Mouse (Mus musculus): ENCODE data around the gene Magi1. TPM values are rescaled to one million over a fixed set of nuclear protein-coding genes. Genes with fewer than 3 reads are reported as not detected.

The Magi1 gene
- polyA plus RNA-seq, 1 experiment from 2014 or later, result 9.2 TPM

DNA sequence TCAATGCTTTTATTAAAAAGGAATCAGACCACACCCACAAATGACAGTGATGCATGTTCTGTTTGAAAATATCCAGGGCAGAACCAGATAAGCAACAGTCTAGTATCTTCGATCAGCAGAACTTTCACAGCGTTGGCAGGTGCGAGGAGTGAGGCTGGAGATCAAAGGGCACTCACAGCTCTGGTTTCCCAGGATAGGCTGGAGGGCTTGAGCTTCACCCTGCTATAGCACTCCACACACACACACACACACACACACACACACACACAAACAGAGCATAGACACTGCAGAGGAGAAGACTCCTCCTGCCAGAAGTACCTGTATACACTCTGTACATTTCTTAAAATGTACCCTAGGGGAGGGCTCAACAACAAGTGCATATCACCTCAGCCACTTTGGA is 214.3 kb downstream of the Magi1 start:
- H3K36me3 ChIP-seq (ENCODE audit: control insufficient read depth, insufficient read depth, low read length), result no peaks in the 10 kb centered on the region
- H3K4me1 ChIP-seq (ENCODE audit: control insufficient read depth, insufficient read depth, low read length), result peaks cover 35% of the 10 kb centered on the region
- H3K9me3 ChIP-seq (replicated peaks; ENCODE audit: control insufficient read depth, low read length), result no peaks in the 10 kb centered on the region
- H3K27ac ChIP-seq (ENCODE audit: low read depth, low read length), result 0 out of 2 replicates have a peak overlapping the region, but pooled peaks have one; percentile 22
- ATAC-seq (replicated peaks; ENCODE audit: insufficient number of reproducible peaks, low FRiP score, low TSS enrichment), result peak; percentile 26; the same call in 1 of the 2 replicates
- no peak overlapping the region for H3K4me3 ChIP-seq (ENCODE audit: low read depth, low read length)
- H3K9ac ChIP-seq (ENCODE audit: low read depth, low read length), result no peak overlapping the region
- WGBS (ENCODE audit: insufficient replicate concordance), result 12% methylated on average over 3 of the region's 3 CpGs
- no peaks in the 10 kb centered on the region for H3K27me3 ChIP-seq (ENCODE audit: control insufficient read depth, insufficient read depth, low read length)
- H3K4me2 ChIP-seq, result 0 out of 2 replicates have a peak overlapping the region, but pooled peaks have one; percentile 4

DNA sequence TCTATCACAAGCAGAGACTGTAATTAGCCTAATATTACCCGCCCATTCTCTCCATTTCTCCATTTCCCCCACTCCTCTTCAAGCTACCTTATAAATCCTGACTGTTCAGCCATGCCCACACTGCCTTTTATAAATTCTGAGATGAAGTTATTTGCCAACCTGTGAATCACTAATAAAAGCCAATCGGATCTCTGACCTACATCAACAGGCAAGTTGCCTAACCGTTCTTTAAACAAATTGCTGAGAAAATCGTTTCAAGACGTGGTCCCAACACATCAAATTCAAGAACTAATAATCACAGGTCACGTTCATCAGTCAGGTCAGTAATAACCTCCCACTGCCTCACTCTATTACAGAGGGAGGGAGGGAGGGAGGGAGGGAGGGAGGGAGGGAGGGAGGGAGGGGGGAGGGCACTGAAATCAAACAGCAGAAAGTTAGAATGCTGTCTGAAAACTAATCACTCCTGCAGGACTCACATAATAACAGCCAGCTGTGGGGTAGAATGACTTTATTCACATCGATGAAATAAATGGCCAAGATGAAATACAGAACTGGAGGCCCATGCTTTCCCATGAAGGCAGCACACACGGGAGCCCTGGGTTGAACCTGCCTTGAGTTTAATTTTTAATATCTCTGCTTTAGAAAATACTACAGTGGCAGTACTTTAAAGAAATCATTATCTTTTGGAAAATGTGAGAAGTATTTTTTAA is 215.8 kb downstream of the Magi1 start:
- Histone ChIP-seq H3K9me3 (replicated peaks; ENCODE audit: control insufficient read depth, low read length) (no peaks in the 10 kb centered on the region), H3K4me2 (no peak overlapping the region), H3K9ac (ENCODE audit: low read depth, low read length) (no peak overlapping the region), H3K27ac (ENCODE audit: low read depth, low read length) (peak overlapping the region; percentile 63; the same call in 1 of the 2 replicates), H3K27me3 (ENCODE audit: control insufficient read depth, insufficient read depth, low read length) (no peaks in the 10 kb centered on the region), H3K4me3 (ENCODE audit: low read depth, low read length) (no peak overlapping the region), H3K4me1 (ENCODE audit: control insufficient read depth, insufficient read depth, low read length) (peaks cover 50% of the 10 kb centered on the region), H3K36me3 (ENCODE audit: control insufficient read depth, insufficient read depth, low read length) (no peaks in the 10 kb centered on the region)
- no peak for ATAC-seq (replicated peaks; ENCODE audit: insufficient number of reproducible peaks, low FRiP score, low TSS enrichment)
- WGBS (ENCODE audit: insufficient replicate concordance), result 56% methylated on average over 8 of the region's 8 CpGs

DNA sequence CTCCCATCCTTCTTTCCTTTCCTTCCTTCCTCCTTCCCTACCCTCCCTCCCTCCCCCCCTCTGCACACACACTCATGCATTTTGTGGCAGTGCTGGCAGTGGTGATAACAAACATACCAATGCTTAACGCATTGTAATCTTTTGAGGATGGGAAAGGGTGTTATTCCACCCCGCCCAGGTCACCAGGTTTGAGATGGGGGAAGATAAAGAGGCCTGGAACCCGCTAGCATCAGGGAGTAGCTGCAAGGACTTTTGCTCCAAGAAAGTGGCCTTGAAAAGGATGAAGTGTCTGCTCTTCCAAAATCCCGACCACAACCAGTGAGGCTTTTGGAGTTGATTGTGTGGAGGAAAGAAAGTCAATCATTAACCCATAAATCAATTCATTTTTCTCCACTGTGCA is 218.9 kb downstream of the Magi1 start:
- Histone ChIP-seq H3K4me2 (no peak overlapping the region), H3K27ac (ENCODE audit: low read depth, low read length) (no peak overlapping the region), H3K36me3 (ENCODE audit: control insufficient read depth, insufficient read depth, low read length) (no peaks in the 10 kb centered on the region), H3K9me3 (replicated peaks; ENCODE audit: control insufficient read depth, low read length) (no peaks in the 10 kb centered on the region), H3K9ac (ENCODE audit: low read depth, low read length) (no peak overlapping the region), H3K27me3 (ENCODE audit: control insufficient read depth, insufficient read depth, low read length) (no peaks in the 10 kb centered on the region), H3K4me3 (ENCODE audit: low read depth, low read length) (no peak overlapping the region), H3K4me1 (ENCODE audit: control insufficient read depth, insufficient read depth, low read length) (peaks cover 51% of the 10 kb centered on the region)
- no peak for ATAC-seq (replicated peaks; ENCODE audit: insufficient number of reproducible peaks, low FRiP score, low TSS enrichment)
- 34% methylated on average over 4 of the region's 4 CpGs for WGBS (ENCODE audit: insufficient replicate concordance)

DNA sequence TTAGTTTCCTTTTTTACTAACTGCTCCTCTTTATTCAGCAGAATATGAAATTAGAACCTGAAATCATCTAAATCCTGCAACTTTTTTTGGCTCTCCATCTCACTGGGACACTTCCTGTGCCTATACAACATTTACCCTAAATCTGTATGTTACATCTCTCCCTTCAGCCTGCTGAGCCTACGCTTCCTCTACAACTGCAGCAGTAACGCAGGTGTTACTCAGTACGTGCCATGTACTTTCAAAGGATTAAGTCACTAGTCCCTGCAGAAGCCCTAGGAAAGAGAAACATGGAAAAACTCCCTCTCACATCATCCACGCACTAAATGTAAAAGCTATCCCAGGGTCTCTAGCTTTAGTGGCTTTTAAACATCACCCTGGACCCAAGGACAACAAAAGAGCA is 220.2 kb downstream of the Magi1 start:
- Histone ChIP-seq H3K4me2 (no peak overlapping the region), H3K9ac (ENCODE audit: low read depth, low read length) (no peak overlapping the region), H3K36me3 (ENCODE audit: control insufficient read depth, insufficient read depth, low read length) (no peaks in the 10 kb centered on the region), H3K4me1 (ENCODE audit: control insufficient read depth, insufficient read depth, low read length) (peaks cover 42% of the 10 kb centered on the region), H3K27me3 (ENCODE audit: control insufficient read depth, insufficient read depth, low read length) (no peaks in the 10 kb centered on the region), H3K9me3 (replicated peaks; ENCODE audit: control insufficient read depth, low read length) (no peaks in the 10 kb centered on the region), H3K4me3 (ENCODE audit: low read depth, low read length) (no peak overlapping the region), H3K27ac (ENCODE audit: low read depth, low read length) (peak overlapping the region; percentile 17; the same call in 1 of the 2 replicates)
- no peak for ATAC-seq (replicated peaks; ENCODE audit: insufficient number of reproducible peaks, low FRiP score, low TSS enrichment)
- WGBS (ENCODE audit: insufficient replicate concordance), result 63% methylated on average over 4 of the region's 4 CpGs

DNA sequence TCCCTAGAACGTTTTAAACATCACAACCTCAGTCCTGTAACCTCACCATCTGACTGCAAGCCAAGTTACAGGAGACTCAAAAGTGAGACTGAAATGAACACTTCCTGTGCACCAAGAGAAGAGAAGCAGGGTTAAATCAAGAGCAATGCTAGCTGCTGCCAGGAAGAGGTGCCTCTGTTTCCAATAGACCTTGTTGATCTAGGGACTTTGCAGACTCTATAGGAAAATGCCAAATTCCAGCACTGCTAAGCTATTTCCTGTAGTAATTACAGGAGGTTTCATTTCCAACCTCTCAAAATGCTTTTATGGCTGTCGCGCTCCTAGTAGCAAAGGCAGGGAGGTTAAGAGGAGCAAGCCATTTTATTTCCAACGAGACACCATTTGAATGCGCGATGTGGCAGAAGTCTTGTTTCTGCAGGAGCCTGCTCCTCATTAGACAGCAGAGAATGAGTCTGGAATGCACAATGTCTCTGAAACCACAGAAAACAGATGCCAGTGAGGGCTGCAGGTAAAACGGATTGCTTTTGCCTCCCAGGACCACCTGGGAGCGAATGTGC is 222.2 kb downstream of the Magi1 start:
- Histone ChIP-seq H3K9ac (ENCODE audit: low read depth, low read length) (no peak overlapping the region), H3K9me3 (replicated peaks; ENCODE audit: control insufficient read depth, low read length) (no peaks in the 10 kb centered on the region), H3K4me1 (ENCODE audit: control insufficient read depth, insufficient read depth, low read length) (peaks cover 48% of the 10 kb centered on the region), H3K4me2 (no peak overlapping the region), H3K36me3 (ENCODE audit: control insufficient read depth, insufficient read depth, low read length) (no peaks in the 10 kb centered on the region), H3K4me3 (ENCODE audit: low read depth, low read length) (no peak overlapping the region), H3K27me3 (ENCODE audit: control insufficient read depth, insufficient read depth, low read length) (no peaks in the 10 kb centered on the region), H3K27ac (ENCODE audit: low read depth, low read length) (peak overlapping the region; percentile 46)
- 67% methylated on average over 8 of the region's 8 CpGs for WGBS (ENCODE audit: insufficient replicate concordance)
- ATAC-seq (replicated peaks; ENCODE audit: insufficient number of reproducible peaks, low FRiP score, low TSS enrichment), result no peak

DNA sequence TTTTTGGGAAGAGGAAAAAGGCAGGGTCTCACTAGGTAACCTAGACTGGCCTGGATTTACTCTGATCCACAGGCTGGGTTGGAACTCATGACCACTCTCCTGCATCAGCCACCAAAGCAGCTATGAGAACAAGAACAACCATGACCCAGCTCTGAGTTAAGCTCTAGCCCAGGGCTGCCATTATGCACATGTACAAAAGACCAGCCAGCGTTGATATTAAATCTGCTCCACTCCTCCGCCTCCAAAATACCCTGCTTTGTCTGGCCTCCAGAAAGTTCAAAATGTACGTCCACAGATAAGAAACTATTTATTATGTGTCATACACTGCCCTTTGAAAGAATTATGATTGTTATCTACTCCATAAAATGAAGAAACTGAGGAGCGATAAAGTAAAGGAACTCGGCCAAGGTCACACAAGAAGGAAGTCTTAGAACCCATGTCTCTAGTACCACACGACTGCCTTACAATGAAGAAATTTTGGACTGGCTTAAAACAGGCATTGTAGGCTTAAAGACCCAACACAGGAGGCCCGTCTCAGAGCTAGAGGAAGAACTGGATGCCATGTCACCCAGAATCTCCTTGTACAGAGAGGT is 223.0 kb downstream of the Magi1 start:
- ATAC-seq (replicated peaks; ENCODE audit: insufficient number of reproducible peaks, low FRiP score, low TSS enrichment), result no peak
- Histone ChIP-seq H3K9ac (ENCODE audit: low read depth, low read length) (no peak overlapping the region), H3K27me3 (ENCODE audit: control insufficient read depth, insufficient read depth, low read length) (no peaks in the 10 kb centered on the region), H3K4me2 (no peak overlapping the region), H3K27ac (ENCODE audit: low read depth, low read length) (peak overlapping the region; percentile 25; the same call in 1 of the 2 replicates), H3K4me3 (ENCODE audit: low read depth, low read length) (no peak overlapping the region), H3K36me3 (ENCODE audit: control insufficient read depth, insufficient read depth, low read length) (no peaks in the 10 kb centered on the region), H3K4me1 (ENCODE audit: control insufficient read depth, insufficient read depth, low read length) (peaks cover 48% of the 10 kb centered on the region), H3K9me3 (replicated peaks; ENCODE audit: control insufficient read depth, low read length) (no peaks in the 10 kb centered on the region)
- 86% methylated on average over 7 of the region's 7 CpGs for WGBS (ENCODE audit: insufficient replicate concordance)

DNA sequence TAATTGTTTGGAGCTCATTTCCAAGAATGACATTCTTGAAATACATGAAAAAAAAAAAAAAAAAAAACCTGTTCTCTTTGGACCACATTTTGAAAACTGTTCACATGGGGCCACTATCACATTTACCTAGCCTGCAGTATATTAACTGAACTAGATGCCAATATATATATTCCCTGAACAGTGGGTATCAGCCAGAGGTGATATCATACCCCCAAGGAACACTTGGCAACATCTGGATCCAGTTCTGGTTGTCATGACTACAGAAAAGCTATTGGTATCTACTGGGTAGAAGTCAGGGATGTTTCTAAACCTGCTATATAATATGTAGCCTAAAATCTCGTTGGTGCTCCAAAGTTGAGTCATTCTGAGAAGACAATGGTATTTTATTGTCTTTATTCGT is 224.6 kb downstream of the Magi1 start:
- ATAC-seq (replicated peaks; ENCODE audit: insufficient number of reproducible peaks, low FRiP score, low TSS enrichment), result no peak
- 82% methylated on average over 2 of the region's 2 CpGs for WGBS (ENCODE audit: insufficient replicate concordance)
- H3K4me1 ChIP-seq (ENCODE audit: control insufficient read depth, insufficient read depth, low read length), result peaks cover 41% of the 10 kb centered on the region

DNA sequence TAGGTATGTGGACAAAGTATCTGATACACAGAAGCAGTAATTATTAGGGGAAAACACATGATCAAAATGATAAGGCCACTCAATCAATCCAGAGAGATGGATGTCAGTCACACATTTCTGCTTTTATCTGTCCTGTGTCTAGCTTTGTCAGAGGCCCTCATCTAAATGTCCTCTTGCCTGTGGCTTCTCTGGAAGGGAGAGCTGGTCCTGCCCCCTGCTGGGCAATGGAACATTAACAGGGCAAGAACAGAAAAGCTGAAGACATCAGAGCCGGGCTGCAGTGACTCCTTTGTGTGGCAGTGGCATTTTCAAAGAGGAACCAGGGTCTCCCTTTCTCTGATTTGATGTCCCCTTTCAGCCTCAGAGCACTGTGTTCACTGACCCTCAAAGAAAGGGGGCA is 229.8 kb downstream of the Magi1 start:
- Histone ChIP-seq H3K4me1 (ENCODE audit: control insufficient read depth, insufficient read depth, low read length) (peaks cover 16% of the 10 kb centered on the region), H3K4me2 (no peak overlapping the region), H3K4me3 (ENCODE audit: low read depth, low read length) (no peak overlapping the region), H3K9me3 (replicated peaks; ENCODE audit: control insufficient read depth, low read length) (no peaks in the 10 kb centered on the region), H3K27me3 (ENCODE audit: control insufficient read depth, insufficient read depth, low read length) (no peaks in the 10 kb centered on the region), H3K27ac (ENCODE audit: low read depth, low read length) (no peak overlapping the region), H3K36me3 (ENCODE audit: control insufficient read depth, insufficient read depth, low read length) (no peaks in the 10 kb centered on the region), H3K9ac (ENCODE audit: low read depth, low read length) (no peak overlapping the region)
- no peak for ATAC-seq (replicated peaks; ENCODE audit: insufficient number of reproducible peaks, low FRiP score, low TSS enrichment)
- WGBS (ENCODE audit: insufficient replicate concordance), result 39% methylated on average over 1 of the region's 1 CpGs

More for the DNA sequence above, 224.6 kb downstream of the Magi1 start:
- no peak overlapping the region for H3K4me2 ChIP-seq
- no peak overlapping the region for H3K4me3 ChIP-seq (ENCODE audit: low read depth, low read length)
- H3K27ac ChIP-seq (ENCODE audit: low read depth, low read length), result no peak overlapping the region
- H3K27me3 ChIP-seq (ENCODE audit: control insufficient read depth, insufficient read depth, low read length), result no peaks in the 10 kb centered on the region
- H3K9me3 ChIP-seq (replicated peaks; ENCODE audit: control insufficient read depth, low read length), result no peaks in the 10 kb centered on the region
- no peaks in the 10 kb centered on the region for H3K36me3 ChIP-seq (ENCODE audit: control insufficient read depth, insufficient read depth, low read length)
- no peak overlapping the region for H3K9ac ChIP-seq (ENCODE audit: low read depth, low read length)
